Mouse (Mus musculus) adrenal gland, adult 2 months (tissue): ENCODE results near the gene Zfp428. TPM values are rescaled to one million over a fixed set of nuclear protein-coding genes. Genes with fewer than 3 reads are reported as not detected.
"Not testable (repeated sequence)": the region's sequence is repeated elsewhere in the genome, so short reads cannot be mapped to it uniquely, and the experiment has no call there.

Experiments used
- DNase-seq: peaks from one replicate; pipeline ENCODE4 v3.0.0; 2021
- polyA plus RNA-seq: library from polyadenylated mRNA; depleted of rRNA; stranded (reverse); fragments of >200 nt; gene quantifications from 2 replicates; pipeline ENCODE4 v1.2.3, GENCODE M21; 2012
- total RNA-seq, 2 experiments: library from RNA; stranded (reverse); gene quantifications; 2 replicates each; pipeline ENCODE4 v1.2.3; 2021

The Zfp428 gene
- total and polyA plus RNA-seq, 3 experiments, result 4.2 to 32.1 (median 7.2) TPM

DNA sequence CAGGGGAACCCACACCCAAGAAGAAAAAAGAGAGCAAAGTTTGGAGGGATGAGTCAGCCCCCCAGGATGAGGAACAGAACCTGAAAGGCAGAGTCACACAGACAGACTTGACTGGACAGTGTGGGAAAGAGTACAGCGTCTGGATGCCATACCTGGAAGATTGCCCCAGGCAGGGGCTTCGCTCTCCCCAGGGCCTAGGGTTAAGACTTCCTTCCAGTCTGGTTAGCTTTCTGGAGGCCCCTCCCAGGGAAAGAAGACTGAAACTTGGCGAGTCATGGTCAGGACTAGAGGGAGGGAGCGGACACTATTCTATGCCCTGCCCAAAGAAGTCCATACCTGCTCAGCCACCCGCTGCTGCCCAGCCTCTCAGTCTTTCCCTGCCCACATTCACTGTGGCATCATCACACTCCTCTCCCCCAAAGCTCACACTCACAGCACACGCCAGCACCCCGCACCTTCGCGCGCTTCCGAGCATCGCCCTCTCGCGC, 25.8 kb upstream of the Zfp428 start:
- DNase-seq, result no peak

DNA sequence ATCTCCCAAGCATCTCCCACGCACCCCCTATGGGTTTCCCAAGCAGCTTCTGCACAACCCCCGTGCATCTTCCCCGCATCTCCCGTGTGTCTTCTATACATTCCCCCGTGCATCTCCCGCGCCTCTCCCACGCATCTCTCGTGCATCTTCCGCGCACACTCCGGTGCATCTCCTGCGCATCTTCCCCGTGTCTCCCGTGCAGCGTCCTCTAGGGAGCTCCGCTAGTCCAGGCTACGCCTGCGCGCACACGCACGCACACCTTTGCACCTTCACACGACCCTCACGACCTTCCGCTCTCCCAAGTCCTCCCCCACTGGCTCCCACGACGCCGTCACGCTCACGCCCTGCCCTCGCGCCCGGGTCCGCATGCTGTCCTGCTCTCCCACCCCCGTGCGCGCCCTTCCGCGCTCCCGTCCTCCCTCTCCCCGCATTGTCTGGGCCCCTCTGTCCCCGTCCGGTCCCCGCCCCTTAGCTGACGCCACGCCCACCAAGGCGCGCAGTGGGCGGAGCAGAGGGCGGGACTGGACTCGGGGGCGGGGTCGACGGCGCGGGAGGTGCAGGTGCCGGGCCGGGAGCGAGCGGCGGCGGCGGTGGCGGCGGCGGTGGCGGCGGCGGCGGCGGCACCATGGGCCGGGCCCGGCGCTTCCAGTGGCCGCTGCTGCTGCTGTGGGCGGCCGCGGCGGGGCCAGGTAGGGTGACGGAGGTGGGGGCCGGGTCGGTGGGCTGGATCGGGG, 25.2 kb upstream of the Zfp428 start, which contains the start of gene Cadm4:
Cadm4 (plus strand) TSS at position 550 of the 734 bp plus-strand sequence.
- peak; percentile 88 for DNase-seq

DNA sequence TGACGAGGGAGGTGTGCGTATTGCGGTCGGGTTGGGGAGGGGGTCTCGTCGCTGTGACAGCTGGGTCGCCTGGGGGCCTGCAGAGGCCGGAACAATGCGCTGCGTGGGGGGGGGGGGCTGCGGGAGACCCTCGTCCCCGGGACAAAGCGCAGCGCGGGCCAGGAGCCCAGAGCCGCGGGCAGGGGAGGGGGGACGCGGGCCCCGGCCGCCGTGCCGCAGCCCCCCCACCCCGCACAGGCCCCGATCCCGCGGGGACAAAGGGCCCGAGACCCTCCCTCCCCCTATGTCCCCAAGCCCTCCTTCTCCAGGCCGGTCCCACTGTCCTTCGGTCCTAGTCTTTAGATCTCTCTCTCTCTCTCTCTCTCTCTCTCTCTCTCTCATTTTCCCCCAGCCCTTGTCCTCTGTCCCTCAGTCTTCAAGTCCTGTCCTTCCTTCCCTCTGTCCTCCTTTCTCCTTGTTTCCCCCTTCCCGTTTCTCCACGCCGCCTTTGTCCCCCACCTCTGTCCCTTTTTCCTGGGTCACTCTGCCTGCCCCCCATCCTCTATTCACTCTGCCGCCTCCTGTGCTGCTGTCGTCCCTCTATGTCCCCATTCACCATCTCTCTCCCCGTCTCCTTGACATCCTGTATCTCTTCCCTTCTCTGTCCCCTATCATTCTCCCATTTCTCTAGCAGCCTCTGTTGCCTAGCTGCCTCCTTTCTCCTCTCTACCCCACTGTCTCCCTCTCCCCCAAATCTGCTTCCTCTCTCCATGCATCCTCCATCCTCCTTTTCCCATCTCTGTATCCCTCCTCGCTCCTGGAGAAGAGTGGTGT, 24.4 kb upstream of the Zfp428 start:
- DNase-seq, result no peak

GRCm38 (mm10) chr7:24483291-24483690, 23.5 kb upstream of the Zfp428 start:
- not testable (repeated sequence) for DNase-seq

- no peak for DNase-seq
These were observed 21.3 kb upstream of the Zfp428 start for GRCm38 (mm10) chr7:24485481-24485880.

- DNase-seq, result no peak
These were observed 20.1 kb upstream of the Zfp428 start for GRCm38 (mm10) chr7:24486654-24487130.

DNA sequence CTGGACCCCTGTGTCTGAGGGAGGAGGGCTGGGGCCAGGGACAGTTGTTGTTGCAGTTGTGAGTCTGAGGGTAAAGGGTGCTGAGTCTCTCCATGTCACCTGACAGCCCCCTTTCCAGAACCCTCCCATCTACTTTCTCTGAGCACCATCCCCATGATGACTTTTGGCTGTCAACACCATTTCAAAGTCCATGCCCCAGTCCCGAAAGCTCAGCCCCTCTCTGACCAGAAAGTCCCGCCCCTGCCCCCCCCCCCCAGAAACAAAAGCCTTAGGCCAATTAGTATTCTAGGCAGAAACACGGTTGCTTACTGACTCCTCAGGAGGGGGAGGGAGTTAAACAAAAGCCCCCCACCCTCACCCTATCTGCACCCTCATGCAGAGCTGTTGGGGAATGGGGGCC, 19.4 kb upstream of the Zfp428 start:
- no peak for DNase-seq

DNA sequence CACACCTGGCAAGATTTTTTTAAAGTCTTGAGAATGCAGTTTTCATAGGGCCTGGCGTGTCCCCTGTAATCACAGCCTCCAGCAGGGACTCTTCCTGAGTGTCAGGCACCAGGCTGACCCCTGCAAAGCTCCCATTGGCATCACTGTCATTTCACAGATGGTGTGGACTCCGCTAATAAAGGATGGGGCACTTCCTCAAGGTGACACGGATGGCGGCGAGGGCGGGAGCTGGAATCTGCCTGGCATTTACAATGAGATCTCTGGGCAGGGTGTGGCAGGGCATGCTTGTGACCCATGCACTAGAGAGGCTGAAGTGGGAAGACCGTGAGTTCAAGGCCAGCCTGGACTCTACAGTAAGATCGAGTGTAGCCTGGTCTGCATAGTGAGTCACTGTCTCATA, 18.5 kb upstream of the Zfp428 start:
- DNase-seq, result no peak

DNA sequence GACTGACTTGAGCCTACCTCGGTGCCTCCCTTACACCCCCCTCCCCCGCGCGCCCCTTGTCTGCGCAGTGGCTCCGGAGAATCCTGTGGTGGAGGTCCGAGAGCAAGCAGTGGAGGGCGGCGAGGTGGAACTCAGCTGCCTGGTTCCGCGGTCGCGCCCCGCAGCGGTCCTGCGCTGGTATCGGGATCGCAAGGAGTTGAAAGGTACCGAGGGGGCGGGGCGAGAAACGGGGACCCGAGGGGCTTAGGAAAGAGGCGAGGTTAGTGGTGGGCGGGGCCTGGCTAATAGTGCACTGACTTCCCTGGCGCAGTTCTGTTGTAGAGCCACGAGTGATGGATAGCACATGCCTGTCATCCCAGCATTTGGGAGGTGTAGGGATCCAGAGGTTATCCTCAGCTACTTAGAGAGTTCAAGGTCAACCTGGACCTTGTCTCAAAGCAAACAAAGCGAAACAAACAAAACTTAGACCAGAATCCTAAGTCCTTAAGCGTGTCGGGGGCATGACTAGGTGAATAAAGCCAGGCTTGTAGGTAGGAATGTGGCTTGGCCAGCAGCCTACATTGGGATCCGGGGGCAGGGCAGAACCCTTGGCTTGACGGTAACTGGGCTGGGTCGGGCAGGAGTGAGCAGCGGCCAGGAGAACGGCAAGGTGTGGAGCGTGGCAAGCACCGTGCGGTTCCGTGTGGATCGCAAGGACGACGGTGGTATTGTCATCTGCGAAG, 6.8 kb upstream of the Zfp428 start:
- DNase-seq, result no peak

DNA sequence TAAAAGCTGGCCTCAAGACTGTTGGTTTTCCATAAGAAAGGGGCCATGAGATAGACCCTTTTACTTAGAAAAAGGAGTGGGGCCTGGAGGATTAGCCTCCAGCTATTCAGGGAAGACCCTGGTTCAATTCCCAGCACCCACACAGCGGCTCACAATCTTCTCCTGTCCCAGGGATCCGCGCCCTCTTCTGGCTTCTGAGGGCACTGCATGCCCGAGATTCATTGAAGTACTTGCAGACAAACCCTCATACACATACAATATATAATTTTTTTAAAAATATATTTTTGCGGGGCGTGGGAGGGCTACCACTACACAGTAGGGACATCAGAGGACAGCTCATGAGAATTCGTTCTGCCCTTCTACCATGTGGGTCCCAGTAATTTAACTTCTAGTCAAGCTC, 5.9 kb upstream of the Zfp428 start:
- no peak for DNase-seq

DNA sequence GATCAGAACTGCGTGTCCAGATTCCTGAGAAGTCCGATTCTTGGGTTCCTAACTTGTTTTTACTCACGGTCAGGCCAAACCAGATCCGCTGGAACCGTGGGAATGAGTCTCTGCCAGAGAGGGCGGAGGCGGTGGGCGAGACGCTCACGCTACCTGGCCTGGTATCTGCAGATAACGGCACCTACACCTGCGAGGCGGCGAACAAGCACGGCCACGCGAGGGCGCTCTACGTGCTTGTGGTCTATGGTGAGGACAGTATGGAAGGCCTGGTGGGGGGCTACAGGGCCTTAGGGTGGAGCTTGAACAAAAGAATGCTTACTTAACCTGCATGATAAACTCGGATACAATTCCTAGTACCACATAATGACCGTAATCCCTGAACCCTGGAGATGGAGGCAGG, 5.3 kb upstream of the Zfp428 start:
- no peak for DNase-seq

DNA sequence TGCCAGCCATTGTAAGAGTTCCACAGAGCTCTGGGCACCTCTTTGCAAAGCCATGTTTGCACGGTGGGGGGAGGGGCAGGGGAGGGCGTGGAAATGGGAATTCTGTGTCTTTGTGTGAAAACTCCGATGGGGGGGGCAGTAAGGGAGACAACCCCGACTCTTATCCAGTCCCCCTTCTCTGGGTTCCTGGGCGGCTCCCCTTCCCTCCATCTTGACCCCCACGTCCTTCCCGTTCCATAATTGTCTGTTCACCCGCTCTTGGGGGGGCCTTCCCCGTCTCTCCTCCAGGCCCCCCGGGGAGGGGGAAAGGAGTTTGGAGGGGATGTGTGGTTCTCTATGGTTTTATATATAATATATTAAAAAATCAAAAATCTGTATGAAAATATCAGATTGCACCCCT, 2.8 kb upstream of the Zfp428 start:
- DNase-seq, result no peak

DNA sequence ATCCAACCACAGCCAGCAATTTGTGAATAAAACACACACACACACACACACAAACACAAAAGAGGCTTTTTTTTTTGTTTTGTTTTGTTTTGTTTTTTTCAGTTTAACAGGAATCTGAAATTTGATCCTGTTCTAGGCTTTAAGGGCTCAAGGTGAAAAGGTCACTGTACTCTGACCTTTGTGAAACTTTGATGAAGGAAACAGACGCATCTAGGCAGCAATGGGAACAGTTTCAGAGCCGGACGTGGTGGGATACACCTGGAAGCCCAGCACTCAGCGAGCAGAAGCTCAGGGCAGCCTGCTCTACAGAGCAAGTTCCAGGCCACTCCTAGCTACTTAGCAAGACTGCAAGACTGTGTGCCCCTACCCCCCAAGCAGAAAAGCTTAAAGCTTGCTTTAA, 1.9 kb upstream of the Zfp428 start:
- no peak for DNase-seq

GRCm38 (mm10) chr7:24505447-24506064, 1.2 kb upstream of the Zfp428 start:
- no peak for DNase-seq

DNA sequence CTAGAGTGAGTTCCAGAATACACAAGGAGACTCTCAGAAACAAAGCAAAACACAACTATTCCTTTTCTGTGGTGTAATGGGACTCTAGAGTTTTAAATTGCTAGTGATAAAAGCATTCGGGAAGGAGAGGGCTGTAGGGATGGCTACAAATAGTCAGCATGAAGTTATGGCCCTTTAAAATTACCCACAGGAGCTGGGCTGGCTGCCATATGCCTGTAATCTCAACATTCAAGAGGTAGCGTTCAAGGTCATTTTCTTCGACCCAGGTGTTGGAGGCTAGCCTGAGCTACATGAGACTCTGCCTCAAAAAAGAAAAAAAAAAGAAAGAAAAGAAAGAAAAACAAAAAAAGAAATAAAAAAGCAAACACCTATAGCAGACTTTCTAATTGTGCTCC, 744 bp upstream of the Zfp428 start:
- no peak for DNase-seq

DNA sequence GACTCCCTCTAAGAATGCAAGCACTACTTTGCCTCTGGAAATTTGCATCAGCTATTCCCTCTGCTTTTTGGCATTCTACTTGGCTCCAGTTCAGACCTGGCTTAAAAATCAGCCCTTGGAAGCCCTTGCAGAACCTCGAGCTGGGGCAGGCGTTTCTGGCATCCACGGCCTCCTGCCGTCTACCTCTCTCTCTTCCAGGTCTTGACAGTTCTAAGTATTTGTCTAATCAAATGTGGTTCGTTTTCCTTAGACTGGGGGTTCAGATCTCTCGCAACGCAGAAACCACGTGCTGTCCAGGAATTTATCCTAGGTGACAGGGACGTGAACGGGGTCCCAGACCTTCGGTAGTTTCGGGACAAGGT, 349 bp upstream of the Zfp428 start:
- DNase-seq, result peak; percentile 64

GRCm38 (mm10) chr7:24507726-24508114, 914 bp downstream of the Zfp428 start:
- DNase-seq, result no peak

GRCm38 (mm10) chr7:24512355-24512754, 5.5 kb downstream of the Zfp428 start, which contains the start of gene AC161166.1:
TSS of gene AC161166.1 (minus strand) at chr7:24512455.
- no peak for DNase-seq

- not testable (repeated sequence) for DNase-seq
These were observed 9.5 kb downstream of the Zfp428 start for GRCm38 (mm10) chr7:24516319-24516718.

- no peak for DNase-seq
These were observed 10.3 kb downstream of the Zfp428 start for GRCm38 (mm10) chr7:24517077-24517476.

DNA sequence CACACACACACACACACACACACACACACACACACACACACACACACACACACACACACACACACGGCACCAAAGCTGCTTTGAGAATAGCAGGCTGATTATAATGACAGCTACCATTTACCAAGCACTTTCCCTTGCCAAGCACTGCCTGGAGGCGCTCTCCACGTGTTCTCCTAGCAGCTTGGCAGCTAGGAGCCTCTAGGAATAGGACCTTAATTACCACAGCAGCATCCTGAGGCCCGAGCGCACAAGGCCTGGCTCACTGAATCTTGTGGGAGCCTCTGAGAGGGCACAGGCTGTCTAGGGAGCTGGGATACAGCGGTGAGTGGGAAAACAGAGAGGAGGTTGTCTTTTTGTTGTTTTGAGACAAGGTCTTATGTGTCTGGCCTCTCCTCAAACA, 10.8 kb downstream of the Zfp428 start:
- no peak for DNase-seq

GRCm38 (mm10) chr7:24519130-24519529, 12.3 kb downstream of the Zfp428 start:
- DNase-seq, result no peak
